Mouse (Mus musculus) liver, embryonic 14.5 days (tissue): Measurements from ENCODE around the gene Vmn1r19.
"Not testable (repeated sequence)": the region's sequence is repeated elsewhere in the genome, so short reads cannot be mapped to it uniquely, and the experiment has no call there.

Experiments
- CTCF ChIP-seq: IDR thresholded peaks from 2 replicates; pipeline ENCODE4 v1.5.1; 2016; ENCODE audit warnings: antibody characterized with exemption, low read depth, control low read depth
- EP300 ChIP-seq: IDR thresholded peaks from 2 replicates; pipeline ENCODE4 v1.6.1; 2016; ENCODE audit warnings: antibody characterized with exemption, low read depth

DNA sequence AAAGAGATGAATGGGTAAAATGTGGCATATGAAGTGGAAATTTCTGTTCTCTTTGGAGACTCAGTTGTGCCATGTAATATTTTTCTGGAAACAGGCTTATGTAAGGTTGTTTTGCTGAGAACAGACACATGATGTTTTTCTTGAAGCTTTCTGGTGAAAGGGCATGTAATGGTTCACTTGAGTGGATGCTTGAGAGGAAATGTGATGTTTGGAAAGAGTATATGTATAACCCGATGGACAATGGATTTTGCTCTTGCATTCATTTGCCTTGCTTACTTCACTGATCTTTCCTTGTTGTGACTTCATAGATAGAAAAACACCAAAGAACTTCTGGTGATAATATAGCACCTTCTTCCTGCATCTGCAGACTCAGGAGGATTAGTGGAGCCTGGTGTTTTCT, 37.7 kb upstream of the Vmn1r19 start:
- not testable (repeated sequence) for TF ChIP-seq CTCF, EP300
